Mouse (Mus musculus) adrenal gland (tissue): Measurements from ENCODE around the gene Vmn2r4.
"Not testable (repeated sequence)": the region's sequence is repeated elsewhere in the genome, so short reads cannot be mapped to it uniquely, and the experiment has no call there.

Experiments used
- intact Hi-C: fragments of 180-260 bp; cut with DNase I; formaldehyde crosslinking; loops from one replicate; pipeline ENCODE4 v1.15.1; 2025
- long read RNA-seq, 2 experiments: library from polyadenylated mRNA; unstranded; transcript quantifications; one replicate each; pipeline ENCODE4 v2.0.0; 2020; ENCODE audit warnings: borderline replicate concordance in 1 of 2; ENCODE audit not compliant: insufficient replicate concordance in 1 of 2

The Vmn2r4 gene
- long read RNA-seq, experiment 1, result 0 reads
- long read RNA-seq, experiment 2, result 0 reads

GRCm38 (mm10) chr3:64415268-64415667, at the start of gene Vmn2r4:
Vmn2r4 (minus strand) TSS chr3:64415368.
- intact Hi-C loops, result not testable (repeated sequence)

GRCm38 (mm10) chr3:64434261-64434660, 19.1 kb upstream of the Vmn2r4 start:
- intact Hi-C loops, result not testable (repeated sequence)

- intact Hi-C loops, result not testable (repeated sequence)
Observed at GRCm38 (mm10) chr3:64428117-64428798, 13.1 kb upstream of the Vmn2r4 start.

GRCm38 (mm10) chr3:64422141-64422540, 7.0 kb upstream of the Vmn2r4 start:
- intact Hi-C loops, result not testable (repeated sequence)

- intact Hi-C loops, result not testable (repeated sequence)
Observed at GRCm38 (mm10) chr3:64417477-64417876, 2.3 kb upstream of the Vmn2r4 start.

- intact Hi-C loops, result not testable (repeated sequence)
Observed at GRCm38 (mm10) chr3:64414253-64414652, 915 bp downstream of the Vmn2r4 start.

- intact Hi-C loops, result no loop called here
Observed at GRCm38 (mm10) chr3:64359286-64360035, 55.7 kb downstream of the Vmn2r4 start.
